Mouse (Mus musculus): ENCODE results near the gene Cfap61. TPM values are rescaled to one million over a fixed set of nuclear protein-coding genes. Genes with fewer than 3 reads are reported as not detected.

Gene Cfap61
- total and polyA plus RNA-seq, 3 experiments = 0.22 TPM; not detected in 2

GRCm38 (mm10) chr2:146102600-146102999 is 168.0 kb downstream of the Cfap61 start:
- Histone ChIP-seq H3K4me1 (ENCODE audit: insufficient read depth, low read depth, low read length) (no peaks in the 10 kb centered on the region), H3K9me3 (replicated peaks) (peaks cover 34% of the 10 kb centered on the region), H3K27me3 (ENCODE audit: insufficient read depth, low read length) (no peaks in the 10 kb centered on the region), H3K36me3 (replicated peaks) (no peaks in the 10 kb centered on the region), H3K4me3 (ENCODE audit: low read depth, low read length) (no peak overlapping the region)
- TF ChIP-seq CTCF (IDR thresholded peaks at IDR 0.05; ENCODE audit: low read depth, low read length) = no peak
- TF ChIP-seq POLR2AphosphoS5 (IDR thresholded peaks at IDR 0.05; ENCODE audit: insufficient replicate concordance, low read depth, low read length) = no peak
- no peak for TF ChIP-seq TAL1 (conservative IDR thresholded peaks at IDR 0.05; ENCODE audit: low read depth, low read length)
- no peak for TF ChIP-seq GATA2 (IDR thresholded peaks at IDR 0.05; ENCODE audit: borderline replicate concordance, low read depth, low read length)
- TF ChIP-seq GATA1 (IDR thresholded peaks at IDR 0.05; ENCODE audit: borderline replicate concordance, low read length) = no peak
- ATAC-seq (ENCODE audit: extremely low read depth, insufficient number of reproducible peaks, low FRiP score, poor library complexity, severe bottlenecking) (no peak), DNase-seq (ENCODE audit: low spot score) (no peak)

GRCm38 (mm10) chr2:146105341-146105740 is 170.8 kb downstream of the Cfap61 start:
- Histone ChIP-seq H3K27me3 (ENCODE audit: insufficient read depth, low read length) (no peaks in the 10 kb centered on the region), H3K36me3 (replicated peaks) (no peaks in the 10 kb centered on the region), H3K4me3 (ENCODE audit: low read depth, low read length) (no peak overlapping the region), H3K4me1 (ENCODE audit: insufficient read depth, low read depth, low read length) (no peaks in the 10 kb centered on the region), H3K9me3 (replicated peaks) (peaks cover 44% of the 10 kb centered on the region)
- DNase-seq (ENCODE audit: low spot score) = no peak
- no peak for ATAC-seq (ENCODE audit: extremely low read depth, insufficient number of reproducible peaks, low FRiP score, poor library complexity, severe bottlenecking)
- no peak for TF ChIP-seq GATA1 (IDR thresholded peaks at IDR 0.05; ENCODE audit: borderline replicate concordance, low read length)
- no peak for TF ChIP-seq POLR2AphosphoS5 (IDR thresholded peaks at IDR 0.05; ENCODE audit: insufficient replicate concordance, low read depth, low read length)
- no peak for TF ChIP-seq TAL1 (conservative IDR thresholded peaks at IDR 0.05; ENCODE audit: low read depth, low read length)
- no peak for TF ChIP-seq CTCF (IDR thresholded peaks at IDR 0.05; ENCODE audit: low read depth, low read length)
- no peak for TF ChIP-seq GATA2 (IDR thresholded peaks at IDR 0.05; ENCODE audit: borderline replicate concordance, low read depth, low read length)

GRCm38 (mm10) chr2:146107980-146108379 is 173.4 kb downstream of the Cfap61 start:
- no peak for DNase-seq (ENCODE audit: low spot score)
- no peak for TF ChIP-seq CTCF (IDR thresholded peaks at IDR 0.05; ENCODE audit: low read depth, low read length)
- no peak for TF ChIP-seq POLR2AphosphoS5 (IDR thresholded peaks at IDR 0.05; ENCODE audit: insufficient replicate concordance, low read depth, low read length)
- no peak for TF ChIP-seq GATA1 (IDR thresholded peaks at IDR 0.05; ENCODE audit: borderline replicate concordance, low read length)
- TF ChIP-seq TAL1 (conservative IDR thresholded peaks at IDR 0.05; ENCODE audit: low read depth, low read length) = no peak
- no peak for TF ChIP-seq GATA2 (IDR thresholded peaks at IDR 0.05; ENCODE audit: borderline replicate concordance, low read depth, low read length)
- Histone ChIP-seq H3K36me3 (replicated peaks) (no peaks in the 10 kb centered on the region), H3K9me3 (replicated peaks) (peaks cover 47% of the 10 kb centered on the region), H3K4me3 (ENCODE audit: low read depth, low read length) (no peak overlapping the region), H3K27me3 (ENCODE audit: insufficient read depth, low read length) (no peaks in the 10 kb centered on the region), H3K4me1 (ENCODE audit: insufficient read depth, low read depth, low read length) (no peaks in the 10 kb centered on the region)
- no peak for ATAC-seq (ENCODE audit: extremely low read depth, insufficient number of reproducible peaks, low FRiP score, poor library complexity, severe bottlenecking)

GRCm38 (mm10) chr2:146109921-146110320 is 175.3 kb downstream of the Cfap61 start:
- no peak overlapping the region for H3K4me3 ChIP-seq (ENCODE audit: low read depth, low read length)
- TF ChIP-seq GATA1 (IDR thresholded peaks at IDR 0.05; ENCODE audit: borderline replicate concordance, low read length) (no peak), GATA2 (IDR thresholded peaks at IDR 0.05; ENCODE audit: borderline replicate concordance, low read depth, low read length) (no peak), POLR2AphosphoS5 (IDR thresholded peaks at IDR 0.05; ENCODE audit: insufficient replicate concordance, low read depth, low read length) (no peak), CTCF (IDR thresholded peaks at IDR 0.05; ENCODE audit: low read depth, low read length) (no peak), TAL1 (conservative IDR thresholded peaks at IDR 0.05; ENCODE audit: low read depth, low read length) (no peak)
- H3K36me3 ChIP-seq (replicated peaks) = no peaks in the 10 kb centered on the region
- peaks cover 41% of the 10 kb centered on the region for H3K9me3 ChIP-seq (replicated peaks)
- DNase-seq (ENCODE audit: low spot score) (no peak), ATAC-seq (ENCODE audit: extremely low read depth, insufficient number of reproducible peaks, low FRiP score, poor library complexity, severe bottlenecking) (no peak)
- H3K4me1 ChIP-seq (ENCODE audit: insufficient read depth, low read depth, low read length) = no peaks in the 10 kb centered on the region
- no peaks in the 10 kb centered on the region for H3K27me3 ChIP-seq (ENCODE audit: insufficient read depth, low read length)

GRCm38 (mm10) chr2:146116282-146116681 is 181.7 kb downstream of the Cfap61 start:
- TF ChIP-seq TAL1 (conservative IDR thresholded peaks at IDR 0.05; ENCODE audit: low read depth, low read length) = no peak
- ATAC-seq (ENCODE audit: extremely low read depth, insufficient number of reproducible peaks, low FRiP score, poor library complexity, severe bottlenecking) = no peak
- Histone ChIP-seq H3K36me3 (replicated peaks) (no peaks in the 10 kb centered on the region), H3K27me3 (ENCODE audit: insufficient read depth, low read length) (no peaks in the 10 kb centered on the region), H3K9me3 (replicated peaks) (peaks cover 39% of the 10 kb centered on the region), H3K4me1 (ENCODE audit: insufficient read depth, low read depth, low read length) (no peaks in the 10 kb centered on the region), H3K4me3 (ENCODE audit: low read depth, low read length) (no peak overlapping the region)
- no peak for DNase-seq (ENCODE audit: low spot score)

GRCm38 (mm10) chr2:146116726-146117125 is 182.1 kb downstream of the Cfap61 start:
- ATAC-seq (ENCODE audit: extremely low read depth, insufficient number of reproducible peaks, low FRiP score, poor library complexity, severe bottlenecking) (no peak), DNase-seq (ENCODE audit: low spot score) (no peak)
- no peaks in the 10 kb centered on the region for H3K36me3 ChIP-seq (replicated peaks)
- H3K4me3 ChIP-seq (ENCODE audit: low read depth, low read length) = no peak overlapping the region
- H3K4me1 ChIP-seq (ENCODE audit: insufficient read depth, low read depth, low read length) = no peaks in the 10 kb centered on the region
- H3K9me3 ChIP-seq (replicated peaks) = peaks cover 38% of the 10 kb centered on the region
- no peaks in the 10 kb centered on the region for H3K27me3 ChIP-seq (ENCODE audit: insufficient read depth, low read length)
- TF ChIP-seq CTCF (IDR thresholded peaks at IDR 0.05; ENCODE audit: low read depth, low read length) (no peak), POLR2AphosphoS5 (IDR thresholded peaks at IDR 0.05; ENCODE audit: insufficient replicate concordance, low read depth, low read length) (no peak), TAL1 (conservative IDR thresholded peaks at IDR 0.05; ENCODE audit: low read depth, low read length) (no peak), GATA2 (IDR thresholded peaks at IDR 0.05; ENCODE audit: borderline replicate concordance, low read depth, low read length) (no peak), GATA1 (IDR thresholded peaks at IDR 0.05; ENCODE audit: borderline replicate concordance, low read length) (no peak)
